Mouse (Mus musculus): ENCODE measurements around the gene Sos1.
A peak's percentile ranks its signal among the peaks of the same experiment; 100 is the strongest.
"Not testable (repeated sequence)": the region's sequence is repeated elsewhere in the genome, so short reads cannot be mapped to it uniquely, and the experiment has no call there.

The Sos1 gene

GRCm38 (mm10) chr17:80426171-80426570 is 54.1 kb downstream of the Sos1 start:
- DNase-seq (ENCODE audit: low spot score in 2 of 2), result peak; percentile 35 to 53

- DNase-seq (ENCODE audit: low spot score in 2 of 2), result no peak
These were observed 59.3 kb downstream of the Sos1 start for GRCm38 (mm10) chr17:80420998-80421397.

- no peak for DNase-seq (ENCODE audit: low spot score in 2 of 2)
These were observed 61.6 kb downstream of the Sos1 start for GRCm38 (mm10) chr17:80418572-80419210.

- DNase-seq (ENCODE audit: low spot score in 2 of 2), result no peak
These were observed 69.1 kb downstream of the Sos1 start for GRCm38 (mm10) chr17:80411182-80411581.

GRCm38 (mm10) chr17:80398243-80398642 is 82.0 kb downstream of the Sos1 start:
- no peak for DNase-seq (ENCODE audit: low spot score in 2 of 2)

GRCm38 (mm10) chr17:80391423-80392403 is 88.5 kb downstream of the Sos1 start:
- peak; percentile 40 to 44 for DNase-seq (ENCODE audit: low spot score in 2 of 2)

- DNase-seq (ENCODE audit: low spot score in 2 of 2), result no peak
These were observed 90.2 kb downstream of the Sos1 start for GRCm38 (mm10) chr17:80390024-80390423.

- no peak for DNase-seq (ENCODE audit: low spot score in 2 of 2)
These were observed 94.6 kb downstream of the Sos1 start for GRCm38 (mm10) chr17:80385671-80386070.

GRCm38 (mm10) chr17:80378386-80378785 is 101.9 kb downstream of the Sos1 start:
- not testable (repeated sequence) for DNase-seq (ENCODE audit: low spot score in 2 of 2)

GRCm38 (mm10) chr17:80373726-80374096 is 106.5 kb downstream of the Sos1 start:
- no peak for DNase-seq (ENCODE audit: low spot score in 2 of 2)

- DNase-seq (ENCODE audit: low spot score in 2 of 2), result peak; percentile 93 to 94
These were observed 107.1 kb downstream of the Sos1 start, which contains the start of gene Gm10190 for GRCm38 (mm10) chr17:80372989-80373725. Gene Gm10190, minus strand, starts transcription at chr17:80373541.

GRCm38 (mm10) chr17:80368606-80369005 is 111.6 kb downstream of the Sos1 start:
- DNase-seq (ENCODE audit: low spot score in 2 of 2), result no peak

GRCm38 (mm10) chr17:80367276-80367675 is 113.0 kb downstream of the Sos1 start:
- peak; percentile 43 to 46 for DNase-seq (ENCODE audit: low spot score in 2 of 2)

- DNase-seq (ENCODE audit: low spot score in 2 of 2), result no peak
These were observed 120.0 kb downstream of the Sos1 start for GRCm38 (mm10) chr17:80360245-80360644.

- DNase-seq (ENCODE audit: low spot score in 2 of 2), result no peak
These were observed 133.0 kb downstream of the Sos1 start for GRCm38 (mm10) chr17:80347234-80347633.

GRCm38 (mm10) chr17:80346591-80347125 is 133.6 kb downstream of the Sos1 start:
- peak in 1 of 2 experiments; percentile 10 for DNase-seq (ENCODE audit: low spot score in 2 of 2)

GRCm38 (mm10) chr17:80345277-80345676 is 135.0 kb downstream of the Sos1 start:
- peak in 1 of 2 experiments; percentile 38 for DNase-seq (ENCODE audit: low spot score in 2 of 2)
